Comparison of ENCODE assay signal across 9 mouse cellular contexts in genomic region chr11:102399610-102400072, GRCm38 (mm10). TPM values are rescaled to one million over a fixed set of nuclear protein-coding genes. Genes with fewer than 3 reads are reported as not detected.
DNase-seq lines count a peak whose midpoint lies in the region; ATAC-seq and TF ChIP-seq lines count a peak whose summit lies in the region.
"Had no signal": no experiment of that assay in that cellular context is flagged by ENCODE, and none has a peak within 500 bp of the region (broad histone marks: within the 10 kb centered on the region; RNA-seq: fewer than 3 reads in every experiment).

No protein-coding gene starts in this region.

- H3K4me1 ChIP-seq in kidney, embryonic 15.5 days: peaks cover 43% of the 10 kb centered on the region
- H3K4me1 ChIP-seq in forebrain, embryonic 13.5 days: peaks cover 55% of the 10 kb centered on the region
- H3K4me1 ChIP-seq in liver, adult 2 months (ENCODE audit: control insufficient read depth, insufficient read depth, low read length): peaks cover 13% of the 10 kb centered on the region

- TF ChIP-seq POLR2A in liver, adult 2 months (IDR thresholded peaks at IDR 0.05; ENCODE audit: extremely low read depth, insufficient read depth, low read length): no peak

- WGBS in kidney, embryonic 15.5 days: under 1% methylated on average over 34 of the region's 34 CpGs
- 5% methylated on average over 34 of the region's 34 CpGs for WGBS in forebrain, embryonic 13.5 days
- WGBS in liver, adult 2 months: 6% methylated on average over 34 of the region's 34 CpGs

- 0 out of 2 replicates have a peak, but pooled peaks have one; percentile 20 for ATAC-seq in kidney, embryonic 15.5 days (replicated peaks; ENCODE audit: low FRiP score)
- ATAC-seq in forebrain, embryonic 13.5 days: no peak
- no peak for ATAC-seq in CD4-positive, CD25-positive, alpha-beta regulatory T cell, adult 4 months

- peaks cover 61% of the 10 kb centered on the region for H3K27me3 ChIP-seq in kidney, embryonic 15.5 days
- H3K27me3 ChIP-seq in forebrain, embryonic 13.5 days: peaks cover 30% of the 10 kb centered on the region
- H3K27me3 ChIP-seq in liver, adult 2 months (ENCODE audit: control insufficient read depth, insufficient read depth, low read length): no peaks in the 10 kb centered on the region

- DNase-seq in kidney, adult 9 months: no peak
- DNase-seq in cerebellum, adult 9-11 months: peak; percentile 66
- DNase-seq in liver, adult 2 months (ENCODE audit: extremely low read depth, low read depth, low spot score): no peak
- DNase-seq in spleen, adult 18-20 months: no peak
- no peak for DNase-seq in adrenal gland, postnatal 4 days (ENCODE audit: low spot score in 2 of 2)

- no peaks in the 10 kb centered on the region for H3K79me2 ChIP-seq in liver, adult 2 months (ENCODE audit: control insufficient read depth, insufficient read depth, low read length)

- peak overlapping the region; percentile 44 for H3K9ac ChIP-seq in kidney, embryonic 15.5 days
- H3K9ac ChIP-seq in forebrain, embryonic 13.5 days: peak overlapping the region; percentile 27
- peak overlapping the region; percentile 23; the same call in 1 of the 2 replicates for H3K9ac ChIP-seq in liver, adult 2 months (ENCODE audit: low read depth, low read length)

- peak overlapping the region; percentile 75 for H3K4me2 ChIP-seq in kidney, embryonic 15.5 days
- H3K4me2 ChIP-seq in forebrain, embryonic 13.5 days: peak overlapping the region; percentile 28

- peaks cover 28% of the 10 kb centered on the region for H3K36me3 ChIP-seq in kidney, embryonic 15.5 days
- H3K36me3 ChIP-seq in forebrain, embryonic 13.5 days (ENCODE audit: poor library complexity, severe bottlenecking): peaks cover 65% of the 10 kb centered on the region
- H3K36me3 ChIP-seq in liver, adult 2 months (ENCODE audit: control insufficient read depth, insufficient read depth, low read length): peaks cover 15% of the 10 kb centered on the region

- no peaks in the 10 kb centered on the region for H3K9me3 ChIP-seq in kidney, embryonic 15.5 days (replicated peaks)
- no peaks in the 10 kb centered on the region for H3K9me3 ChIP-seq in forebrain, embryonic 13.5 days (replicated peaks)

- no peak overlapping the region for H3K27ac ChIP-seq in kidney, embryonic 15.5 days
- no peak overlapping the region; the same call in 1 of the 2 replicates for H3K27ac ChIP-seq in forebrain, embryonic 13.5 days
- H3K27ac ChIP-seq in liver, adult 2 months (replicated peaks; ENCODE audit: insufficient read depth, low read depth, low read length): no peak overlapping the region

- TF ChIP-seq CTCF in liver, adult 2 months (IDR thresholded peaks at IDR 0.05; ENCODE audit: low read depth, low read length): no peak

- peak overlapping the region; percentile 38 for H3K4me3 ChIP-seq in kidney, embryonic 15.5 days (replicated peaks)
- H3K4me3 ChIP-seq in forebrain, embryonic 13.5 days: peak overlapping the region; percentile 17
- H3K4me3 ChIP-seq in liver, adult 2 months (ENCODE audit: insufficient read depth, low read depth, low read length): no peak overlapping the region

RNA-seq across cellular contexts. Expression of gene Rundc3a, which starts 6.4 kb away (rescaled TPM):
- polyA plus RNA-seq in kidney, embryonic 15.5 days (2015; fragmentation: Nextera tagmentation; extraction: Ambion mirVana): 2.5 and 4.9 TPM in 2 replicates
- polyA plus RNA-seq in forebrain, embryonic 13.5 days (2015; fragmentation: Nextera tagmentation; extraction: Ambion mirVana): 93.9 and 94.8 TPM in 2 replicates
- total RNA-seq in liver, adult 2 months (2014; rRNA removed): 1.0 and 2.5 TPM in 2 replicates
- 1.2 and 2.1 TPM in 2 replicates for polyA plus RNA-seq in liver, adult 2 months (2012; rRNA removed)
- 1 to 10 TPM; 3.3 to 3.5 TPM for polyA plus RNA-seq in CD4-positive, CD25-positive, alpha-beta regulatory T cell, adult 4 months (2017; shearing (Covaris generic))
- 10 to 100 TPM; 59.3 to 61.2 TPM for total RNA-seq in adrenal gland, postnatal 4 days (2021)

RNA-seq across cellular contexts. Expression of gene Slc25a39, which starts 8.1 kb away (rescaled TPM):
- 271 and 298 TPM in 2 replicates for polyA plus RNA-seq in kidney, embryonic 15.5 days (2015; fragmentation: Nextera tagmentation; extraction: Ambion mirVana)
- 157 and 159 TPM in 2 replicates for polyA plus RNA-seq in forebrain, embryonic 13.5 days (2015; fragmentation: Nextera tagmentation; extraction: Ambion mirVana)
- total RNA-seq in liver, adult 2 months (2014; rRNA removed): 181 and 243 TPM in 2 replicates
- polyA plus RNA-seq in liver, adult 2 months (2012; rRNA removed): 1,099 and 1,182 TPM in 2 replicates
- 10 to 100 TPM; 44.0 to 44.2 TPM for polyA plus RNA-seq in CD4-positive, CD25-positive, alpha-beta regulatory T cell, adult 4 months (2017; shearing (Covaris generic))
- total RNA-seq in adrenal gland, postnatal 4 days (2021): 100 to 1,000 TPM; 254 to 261 TPM

RNA-seq across cellular contexts. Expression of gene Grn, which starts 30.5 kb away (rescaled TPM):
- polyA plus RNA-seq in kidney, embryonic 15.5 days (2015; fragmentation: Nextera tagmentation; extraction: Ambion mirVana): 151 and 172 TPM in 2 replicates
- 49.5 and 53.9 TPM in 2 replicates for polyA plus RNA-seq in forebrain, embryonic 13.5 days (2015; fragmentation: Nextera tagmentation; extraction: Ambion mirVana)
- total RNA-seq in liver, adult 2 months (2014; rRNA removed): 53.7 and 88.7 TPM in 2 replicates
- 155 and 176 TPM in 2 replicates for polyA plus RNA-seq in liver, adult 2 months (2012; rRNA removed)
- polyA plus RNA-seq in CD4-positive, CD25-positive, alpha-beta regulatory T cell, adult 4 months (2017; shearing (Covaris generic)): 10 to 100 TPM; 23.3 to 51.4 TPM
- 100 to 1,000 TPM; 170 to 175 TPM for total RNA-seq in adrenal gland, postnatal 4 days (2021)

RNA-seq across cellular contexts. Expression of gene Slc4a1, which starts 33.6 kb away (rescaled TPM):
- 12.8 and 20.2 TPM in 2 replicates for polyA plus RNA-seq in kidney, embryonic 15.5 days (2015; fragmentation: Nextera tagmentation; extraction: Ambion mirVana)
- 2.6 and 6.5 TPM in 2 replicates for polyA plus RNA-seq in forebrain, embryonic 13.5 days (2015; fragmentation: Nextera tagmentation; extraction: Ambion mirVana)
- total RNA-seq in liver, adult 2 months (2014; rRNA removed): 0.07 and 0.65 TPM in 2 replicates
- 0.07 and 0.10 TPM in 2 replicates for polyA plus RNA-seq in liver, adult 2 months (2012; rRNA removed)
- not detected for polyA plus RNA-seq in CD4-positive, CD25-positive, alpha-beta regulatory T cell, adult 4 months (2017; shearing (Covaris generic))
- total RNA-seq in adrenal gland, postnatal 4 days (2021): 100 to 1,000 TPM in 1 of 2 experiments, 10 to 100 TPM in 1; 75.5 to 140 TPM

RNA-seq across cellular contexts. Expression of gene Fam171a2, which starts 47.8 kb away (rescaled TPM):
- 6.9 and 7.1 TPM in 2 replicates for polyA plus RNA-seq in kidney, embryonic 15.5 days (2015; fragmentation: Nextera tagmentation; extraction: Ambion mirVana)
- polyA plus RNA-seq in forebrain, embryonic 13.5 days (2015; fragmentation: Nextera tagmentation; extraction: Ambion mirVana): 8.5 and 9.3 TPM in 2 replicates
- total RNA-seq in liver, adult 2 months (2014; rRNA removed): 0.81 and 1.0 TPM in 2 replicates
- 1.4 and 1.8 TPM in 2 replicates for polyA plus RNA-seq in liver, adult 2 months (2012; rRNA removed)
- not detected for polyA plus RNA-seq in CD4-positive, CD25-positive, alpha-beta regulatory T cell, adult 4 months (2017; shearing (Covaris generic))
- total RNA-seq in adrenal gland, postnatal 4 days (2021): 10 to 100 TPM; 22.5 to 22.9 TPM
- total RNA-seq: neutrophil, adult 5-6 weeks had no signal

Comparison
In these comparisons a context has a peak if more than half of its experiments do, and no peak if none do; other contexts are left out.
1. RNA of gene Rundc3a, which starts 6.4 kb away (polyA plus RNA-seq): 93.9 to 94.8 TPM in forebrain, embryonic 13.5 days; 2.5 to 4.9 TPM in kidney, embryonic 15.5 days, 3.3 to 3.5 TPM in CD4-positive, CD25-positive, alpha-beta regulatory T cell, adult 4 months and 1.2 to 2.1 TPM in liver, adult 2 months; every median in the first group is over 10 times any median in the second.
2. Peak in every context shown above with its lines, with median percentiles within 50 percentile points of each other: H3K9ac ChIP-seq.